Mouse (Mus musculus) embryonic facial prominence, embryonic 14.5 days (tissue): ENCODE measurements around the gene Diras1. TPM values are rescaled to one million over a fixed set of nuclear protein-coding genes. Genes with fewer than 3 reads are reported as not detected.

Experiments
- ATAC-seq: fragments of 200-750 bp; cut with Nextera tagmentation; 2 replicates; pipeline ENCODE4 v1.8.0; 2017; ENCODE audit warnings: low read depth, moderate number of reproducible peaks, moderate TSS enrichment
- DNase-seq: peaks from one replicate; pipeline ENCODE4 v3.0.0-alpha.2; 2015; ENCODE audit warnings: low spot score
- H3K27ac ChIP-seq: fragments of 300-500 bp; sonication (generic); replicated peaks from 2 replicates; pipeline ENCODE4 v1.5.1; 2014; ENCODE audit warnings: low read depth, mild to moderate bottlenecking, low read length, moderate library complexity
- H3K27me3 ChIP-seq: fragments of 300-500 bp; sonication (generic); replicated peaks from 2 replicates; pipeline ENCODE4 v1.6.1; 2014; ENCODE audit warnings: low read length; ENCODE audit not compliant: control insufficient read depth, insufficient read depth
- H3K36me3 ChIP-seq: fragments of 300-500 bp; sonication (generic); 2 replicates; pipeline ENCODE4 v1.6.1; 2014; ENCODE audit warnings: low read length, mixed read lengths; ENCODE audit not compliant: control insufficient read depth, insufficient read depth
- H3K4me1 ChIP-seq: fragments of 300-500 bp; sonication (generic); 2 replicates; pipeline ENCODE4 v1.6.1; 2014; ENCODE audit warnings: antibody characterized with exemption, low read length; ENCODE audit not compliant: control insufficient read depth, insufficient read depth
- H3K4me2 ChIP-seq: fragments of 300-500 bp; sonication (generic); 2 replicates; pipeline ENCODE4 v1.6.1; 2014; ENCODE audit warnings: low read depth, mild to moderate bottlenecking, low read length, moderate library complexity, mixed read lengths
- H3K4me3 ChIP-seq: fragments of 300-500 bp; sonication (generic); 2 replicates; pipeline ENCODE4 v1.5.1; 2014; ENCODE audit warnings: low read depth, mild to moderate bottlenecking, low read length
- H3K9ac ChIP-seq: fragments of 300-500 bp; sonication (generic); 2 replicates; pipeline ENCODE4 v1.6.1; 2014; ENCODE audit warnings: low read depth, mild to moderate bottlenecking, low read length, moderate library complexity, mixed read lengths
- H3K9me3 ChIP-seq: fragments of 300-500 bp; sonication (generic); 2 replicates; pipeline ENCODE4 v1.6.1; 2016; ENCODE audit warnings: low read length; ENCODE audit not compliant: control insufficient read depth
- WGBS: fragments of 180-500 bp; shearing (Covaris S2); extraction: QIAGEN DNeasy Blood & Tissue Kit; methylation state at CpG from one replicate; pipeline ENCODE4 v1.1.7; 2014; 5-methylcytosine and 5-hydroxymethylcytosine counted together
- polyA plus RNA-seq: library from polyadenylated mRNA; unstranded; fragments of >200 nt; fragmentation: Nextera tagmentation; extraction: Ambion mirVana; gene quantifications from 2 replicates; pipeline ENCODE4 v1.2.1, GENCODE M21; 2014

Gene Diras1
- polyA plus RNA-seq, 1 experiment from 2014 or later: 0.95 TPM

GRCm38 (mm10) chr10:81015666-81016065, 9.8 kb downstream of the Diras1 start:
- DNase-seq: no peak
- no peak overlapping the region for H3K27ac ChIP-seq
- no peak overlapping the region for H3K4me3 ChIP-seq
- no peaks in the 10 kb centered on the region for H3K36me3 ChIP-seq
- 86% methylated on average over 2 of the region's 2 CpGs for WGBS
- H3K9me3 ChIP-seq: no peaks in the 10 kb centered on the region
- ATAC-seq: no peak
- H3K9ac ChIP-seq: no peak overlapping the region
- no peaks in the 10 kb centered on the region for H3K27me3 ChIP-seq
- peaks cover 8% of the 10 kb centered on the region; the same call in 1 of the 2 replicates for H3K4me1 ChIP-seq
- H3K4me2 ChIP-seq: no peak overlapping the region

- H3K9ac ChIP-seq: peak within 1 kb of the TSS; percentile 65
- ATAC-seq (peak; percentile 97), DNase-seq (peak; percentile 98)
- no peak within 1 kb of the TSS for H3K27ac ChIP-seq
- H3K36me3 ChIP-seq: no peaks in the 10 kb centered on the region
- H3K27me3 ChIP-seq: no peaks in the 10 kb centered on the region
- H3K4me2 ChIP-seq: peak within 1 kb of the TSS; percentile 72
- H3K4me3 ChIP-seq: peak within 1 kb of the TSS; percentile 49
- whole genome bisulfite sequencing: 10% methylated on average over 31 of the region's 31 CpGs
- peaks cover 8% of the 10 kb centered on the region; the same call in 1 of the 2 replicates for H3K4me1 ChIP-seq
- no peaks in the 10 kb centered on the region for H3K9me3 ChIP-seq
These were observed 10.8 kb downstream of the Diras1 start, which contains the start of gene Gng7 for GRCm38 (mm10) chr10:81014393-81015384. Gene Gng7, minus strand, starts transcription at chr10:81014945.

GRCm38 (mm10) chr10:81010851-81011250, 14.6 kb downstream of the Diras1 start:
- Histone ChIP-seq H3K27ac (no peak overlapping the region), H3K4me1 (peaks cover 8% of the 10 kb centered on the region; the same call in 1 of the 2 replicates), H3K36me3 (no peaks in the 10 kb centered on the region), H3K27me3 (no peaks in the 10 kb centered on the region), H3K9ac (no peak overlapping the region), H3K4me2 (no peak overlapping the region), H3K4me3 (no peak overlapping the region), H3K9me3 (no peaks in the 10 kb centered on the region)
- DNase-seq (peak; percentile 59), ATAC-seq (no peak)
- 57% methylated on average over 6 of the region's 6 CpGs for WGBS

- Histone ChIP-seq H3K27me3 (no peaks in the 10 kb centered on the region), H3K27ac (no peak overlapping the region), H3K4me2 (no peak overlapping the region), H3K4me3 (no peak overlapping the region), H3K4me1 (no peaks in the 10 kb centered on the region), H3K9ac (no peak overlapping the region), H3K36me3 (no peaks in the 10 kb centered on the region), H3K9me3 (no peaks in the 10 kb centered on the region)
- 28% methylated on average over 7 of the region's 7 CpGs for WGBS
- ATAC-seq: no peak
- no peak for DNase-seq
These were observed 18.2 kb downstream of the Diras1 start for GRCm38 (mm10) chr10:81007240-81007639.

GRCm38 (mm10) chr10:81006005-81006677, 19.3 kb downstream of the Diras1 start:
- H3K36me3 ChIP-seq: no peaks in the 10 kb centered on the region
- no peaks in the 10 kb centered on the region for H3K27me3 ChIP-seq
- no peak overlapping the region for H3K4me2 ChIP-seq
- no peak overlapping the region for H3K4me3 ChIP-seq
- DNase-seq: no peak
- H3K27ac ChIP-seq: no peak overlapping the region
- ATAC-seq: no peak
- no peak overlapping the region for H3K9ac ChIP-seq
- no peaks in the 10 kb centered on the region for H3K4me1 ChIP-seq
- WGBS: 82% methylated on average over 7 of the region's 7 CpGs
- no peaks in the 10 kb centered on the region for H3K9me3 ChIP-seq

- H3K4me3 ChIP-seq: no peak overlapping the region
- no peaks in the 10 kb centered on the region for H3K9me3 ChIP-seq
- H3K9ac ChIP-seq: no peak overlapping the region
- H3K27ac ChIP-seq: no peak overlapping the region
- DNase-seq (no peak), ATAC-seq (no peak)
- WGBS: 61% methylated on average over 10 of the region's 10 CpGs
- H3K27me3 ChIP-seq: peaks cover 13% of the 10 kb centered on the region
- peaks cover 6% of the 10 kb centered on the region for H3K4me1 ChIP-seq
- no peaks in the 10 kb centered on the region for H3K36me3 ChIP-seq
- H3K4me2 ChIP-seq: no peak overlapping the region
These were observed 24.3 kb downstream of the Diras1 start for GRCm38 (mm10) chr10:81001161-81001560.

GRCm38 (mm10) chr10:81000197-81001062, 25.0 kb downstream of the Diras1 start:
- H3K36me3 ChIP-seq: no peaks in the 10 kb centered on the region
- no peak overlapping the region for H3K9ac ChIP-seq
- H3K4me2 ChIP-seq: no peak overlapping the region
- no peaks in the 10 kb centered on the region for H3K9me3 ChIP-seq
- H3K27me3 ChIP-seq: peaks cover 13% of the 10 kb centered on the region
- DNase-seq (no peak), ATAC-seq (no peak)
- H3K4me1 ChIP-seq: peaks cover 6% of the 10 kb centered on the region
- WGBS: 45% methylated on average over 28 of the region's 28 CpGs
- no peak overlapping the region for H3K4me3 ChIP-seq
- no peak overlapping the region for H3K27ac ChIP-seq
